In the genomic region with DNA sequence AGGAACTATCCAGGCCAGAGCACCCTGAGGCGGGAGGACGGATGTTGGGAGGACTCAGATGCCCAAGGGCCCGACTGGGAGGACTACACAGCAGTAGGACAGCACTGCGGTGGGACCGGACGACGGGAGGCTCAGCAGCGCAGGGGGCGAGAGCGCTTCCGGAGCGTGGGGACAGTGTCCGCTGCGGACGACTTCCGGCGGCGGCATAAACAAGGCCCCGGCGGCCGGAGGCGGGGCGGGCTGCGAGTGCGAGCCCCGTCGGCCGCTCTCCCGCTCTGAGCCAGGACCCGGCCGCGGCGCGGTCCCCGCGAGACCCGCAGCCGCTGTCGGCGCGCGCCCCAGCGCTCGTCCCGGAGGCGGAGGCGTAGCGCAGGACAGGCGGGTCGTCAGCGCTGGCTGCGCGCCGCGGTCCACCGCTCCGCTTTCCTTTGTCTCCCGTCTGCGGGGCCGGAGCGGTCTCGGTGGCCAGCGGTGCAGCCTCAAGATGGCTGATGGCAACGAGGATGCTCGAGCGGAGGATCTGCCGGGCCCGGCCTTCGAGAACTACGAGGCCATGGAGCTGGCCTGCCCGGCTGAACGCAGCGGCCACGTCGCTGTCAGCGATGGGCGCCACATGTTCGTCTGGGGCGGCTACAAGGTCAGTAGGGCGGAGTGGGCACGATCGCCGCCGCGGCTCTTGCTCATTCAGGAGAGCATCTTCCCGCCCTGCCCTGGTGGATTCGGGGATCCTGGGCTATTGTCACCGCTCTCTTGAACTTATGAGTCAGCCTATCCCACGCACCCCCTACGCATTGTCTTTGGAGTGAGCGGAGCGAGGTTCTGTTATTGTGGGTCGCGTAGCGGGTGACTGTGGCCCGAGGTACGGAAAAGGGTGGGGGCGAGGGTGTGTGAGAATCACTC, we compare ENCODE assay signal across 8 mouse cellular contexts. TPM values are rescaled to one million over a fixed set of nuclear protein-coding genes. Genes with fewer than 3 reads are reported as not detected.
DNase-seq lines count a peak whose midpoint lies in the region; ATAC-seq lines count a peak whose summit lies in the region.

A gene (plus strand): TSS at position 171 of the 900 bp plus-strand sequence.

- peak within 1 kb of the TSS; percentile 93 for H3K27ac ChIP-seq in hindbrain, embryonic 16.5 days (ENCODE audit: low read depth, low read length)
- H3K27ac ChIP-seq in macrophage = no peak within 1 kb of the TSS

- H3K4me3 ChIP-seq in hindbrain, embryonic 16.5 days (ENCODE audit: low read length) = peak within 1 kb of the TSS; percentile 89
- H3K4me3 ChIP-seq in macrophage (ENCODE audit: inconsistent target) = peak within 1 kb of the TSS; percentile 71

- DNase-seq in T-cell, adult 2 months (ENCODE audit: low spot score) = peak; percentile 78
- DNase-seq in cerebellum, postnatal 36 days = peak; percentile 84 to 91
- peak; percentile 88 for DNase-seq in gastrocnemius, adult 18-20 months (ENCODE audit: low spot score)
- peak; percentile 82 to 90 for DNase-seq in left cerebral cortex, adult 18-20 months (ENCODE audit: low spot score in 2 of 2)
- DNase-seq in right cerebral cortex, adult 18-20 months = peak; percentile 93
- peak; percentile 59 for DNase-seq in urinary bladder, postnatal 10 days (ENCODE audit: low spot score)

- no peaks in the 10 kb centered on the region for H3K9me3 ChIP-seq in hindbrain, embryonic 16.5 days (ENCODE audit: control insufficient read depth, low read length)

- peak within 1 kb of the TSS; percentile 70 for H3K4me2 ChIP-seq in hindbrain, embryonic 16.5 days (ENCODE audit: low read length)

- no peaks in the 10 kb centered on the region for H3K27me3 ChIP-seq in hindbrain, embryonic 16.5 days (replicated peaks; ENCODE audit: control insufficient read depth, insufficient read depth, low read length)

- H3K9ac ChIP-seq in hindbrain, embryonic 16.5 days (ENCODE audit: low read depth, low read length) = peak within 1 kb of the TSS; percentile 86

- peaks cover 25% of the 10 kb centered on the region; the same call in 1 of the 2 replicates for H3K79me2 ChIP-seq in macrophage (ENCODE audit: inconsistent target)

- H3K36me3 ChIP-seq in hindbrain, embryonic 16.5 days (ENCODE audit: control insufficient read depth, insufficient read depth, low read length) = no peaks in the 10 kb centered on the region
- H3K36me3 ChIP-seq in macrophage (ENCODE audit: inconsistent target) = 0 out of 2 replicates have a peak, but pooled peaks cover under 1% of the 10 kb centered on the region

- peak; percentile 97 for ATAC-seq in hindbrain, embryonic 16.5 days

- H3K4me1 ChIP-seq in hindbrain, embryonic 16.5 days (ENCODE audit: control insufficient read depth, insufficient read depth, low read depth, low read length) = peaks cover 23% of the 10 kb centered on the region

- under 1% methylated on average over 75 of the region's 98 CpGs for WGBS in hindbrain, embryonic 16.5 days
- under 1% methylated on average over 96 of the region's 98 CpGs for WGBS in macrophage (ENCODE audit: missing documents)

RNA-seq across cellular contexts. Expression of the gene that starts here (rescaled TPM):
- 100 to 1,000 TPM in 1 of 2 experiments, 10 to 100 TPM in 1; 98.7 to 119 TPM for total RNA-seq in gastrocnemius, adult 18-20 months (2021)
- 246 and 255 TPM in 2 replicates for polyA plus RNA-seq in hindbrain, embryonic 16.5 days (2015; fragmentation: Nextera tagmentation; extraction: Ambion mirVana)
- total RNA-seq in left cerebral cortex, adult 18-20 months (2021) = 100 to 1,000 TPM; 143 to 148 TPM
- total RNA-seq in macrophage (2018; cell fraction: chromatin; rRNA removed) = 10 to 100 TPM in 14 of 26 experiments, 1 to 10 TPM in 12; 1.8 to 33.8 (median 12.7) TPM
- total RNA-seq in macrophage (2018; cell fraction: cytosol; rRNA removed) = 10 to 100 TPM in 25 of 26 experiments, 1 to 10 TPM in 1; 8.2 to 17.0 (median 14.4) TPM
- 10 to 100 TPM in 9 of 26 experiments, 1 to 10 TPM in 17; 3.2 to 25.7 (median 7.8) TPM for total RNA-seq in macrophage (2018; cell fraction: nucleus; rRNA removed)
- polyA plus RNA-seq in macrophage (2018) = 14.8 to 18.2 TPM (median 15.3 TPM) in 3 replicates

Comparison
In these comparisons a context has a peak if more than half of its experiments do, and no peak if none do; other contexts are left out.
1. RNA of the gene that starts here (polyA plus RNA-seq): 246 to 255 TPM in hindbrain, embryonic 16.5 days; 14.8 to 18.2 TPM in macrophage; every median in the first group is over 10 times any median in the second.
2. Peak in every context shown above with its lines, with median percentiles within 50 percentile points of each other: DNase-seq.